Mouse (Mus musculus) embryonic facial prominence, embryonic 14.5 days (tissue): ENCODE results near the gene Ces2b. TPM values are rescaled to one million over a fixed set of nuclear protein-coding genes. Genes with fewer than 3 reads are reported as not detected.

ENCODE experiments used
- polyA plus RNA-seq: library from polyadenylated mRNA; unstranded; fragments of >200 nt; fragmentation: Nextera tagmentation; extraction: Ambion mirVana; gene quantifications from 2 replicates; pipeline ENCODE4 v1.2.1, GENCODE M21; 2014

The Ces2b gene
- polyA plus RNA-seq, 1 experiment from 2014 or later = not detected

Other genes with a start within 250 kb of the Ces2b start
- 8.1 and 8.2 TPM in 2 replicates for gene Pdp2, start 240.1 kb upstream of the Ces2b start, polyA plus RNA-seq
- 1.9 and 2.1 TPM in 2 replicates for gene Cdh16, start 207.2 kb upstream of the Ces2b start, polyA plus RNA-seq
- gene Rrad, start 200.2 kb upstream of the Ces2b start, polyA plus RNA-seq = 40.5 and 54.7 TPM in 2 replicates
- gene Ciao2b, start 189.6 kb upstream of the Ces2b start, polyA plus RNA-seq = 81.3 and 87.9 TPM in 2 replicates
- gene Ces2a, start 97.6 kb upstream of the Ces2b start, polyA plus RNA-seq = not detected in 2 replicates
- gene Ces2c, start 15.5 kb downstream of the Ces2b start, polyA plus RNA-seq = not detected in 2 replicates
- gene Ces2e, start 94.7 kb downstream of the Ces2b start, polyA plus RNA-seq = 0.28 and 0.33 TPM in 2 replicates
- gene Ces2f, start 115.8 kb downstream of the Ces2b start, polyA plus RNA-seq = 0.07 and 0.26 TPM in 2 replicates
- gene Ces2g, start 130.1 kb downstream of the Ces2b start, polyA plus RNA-seq = 1.2 and 3.4 TPM in 2 replicates
- not detected in 2 replicates for gene Ces2h, start 169.3 kb downstream of the Ces2b start, polyA plus RNA-seq
- gene Ces3a, start 217.0 kb downstream of the Ces2b start, polyA plus RNA-seq = not detected in 2 replicates